Mouse (Mus musculus) cerebellum, adult 2 months (tissue): ENCODE data around the gene Abcf1.

Source experiments
- CTCF ChIP-seq: fragments of 200-500 bp; IDR thresholded peaks from 2 replicates; pipeline ENCODE4 v1.5.1; 2011; ENCODE audit warnings: low read depth, mild to moderate bottlenecking, control low read depth, low read length, moderate library complexity, borderline replicate concordance; ENCODE audit not compliant: insufficient read depth
- POLR2A ChIP-seq: fragments of 200-500 bp; IDR thresholded peaks from 2 replicates; pipeline ENCODE4 v1.6.1; 2011; ENCODE audit warnings: low read length, control low read depth, borderline replicate concordance; ENCODE audit not compliant: insufficient read depth

DNA sequence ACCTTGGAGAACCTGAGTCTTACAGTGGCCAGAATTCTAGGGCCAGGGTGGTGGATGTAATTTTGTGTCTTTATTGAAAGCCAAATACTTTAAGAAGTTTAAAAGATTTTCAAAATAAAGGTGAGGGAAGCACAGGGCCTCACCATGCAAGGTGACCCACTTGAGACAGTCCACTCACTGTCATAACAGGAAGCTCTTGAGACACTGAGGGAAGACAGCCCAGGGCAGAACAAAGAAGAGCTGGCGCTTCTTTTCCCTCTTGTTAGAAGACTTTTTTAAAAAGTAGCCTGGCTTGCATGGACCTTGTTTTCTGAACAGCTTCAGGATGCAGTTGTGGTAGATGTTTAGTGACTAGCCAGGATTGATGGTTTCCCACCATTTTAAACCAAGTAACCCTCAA lies 49.2 kb downstream of the Abcf1 start:
- TF ChIP-seq CTCF (no peak), POLR2A (no peak)
